Mouse (Mus musculus) adrenal gland, postnatal 4 days (tissue): ENCODE data around the gene Six4. TPM values are rescaled to one million over a fixed set of nuclear protein-coding genes. Genes with fewer than 3 reads are reported as not detected.
"Not testable (repeated sequence)": the region's sequence is repeated elsewhere in the genome, so short reads cannot be mapped to it uniquely, and the experiment has no call there.

ENCODE experiments used
- DNase-seq, 2 experiments: peaks; one replicate each; pipeline ENCODE4 v3.0.0; 2021 to 2022; ENCODE audit warnings: low spot score in 2 of 2, mixed read lengths in 2 of 2
- total RNA-seq, 2 experiments: library from RNA; stranded (reverse); gene quantifications; 2 replicates each; pipeline ENCODE4 v1.2.3; 2021

Six4 gene
- total RNA-seq, 2 experiments from 2014 or later: 2.9 to 3.7 TPM

- DNase-seq: no peak
These were observed 24.3 kb downstream of the Six4 start for GRCm38 (mm10) chr12:73088911-73089310.

DNA sequence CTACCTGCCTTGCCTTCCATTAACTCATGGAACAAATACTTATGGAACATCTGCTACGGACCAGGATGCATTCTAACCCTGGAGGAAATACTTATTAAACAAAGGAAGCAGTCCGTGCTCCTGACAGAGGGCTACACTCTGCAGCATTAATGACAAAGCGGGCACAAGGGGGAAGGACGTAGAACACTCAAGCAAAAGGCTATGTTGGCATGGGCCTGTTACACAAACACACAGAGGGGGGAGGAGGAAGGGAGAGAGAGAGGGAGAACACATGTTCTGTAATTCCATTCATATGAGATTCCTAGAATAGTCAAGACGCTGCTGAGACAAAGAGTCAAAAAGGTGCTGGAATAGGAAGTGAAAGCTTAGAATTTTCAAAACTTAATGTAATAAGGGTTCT, 24.8 kb downstream of the Six4 start:
- DNase-seq: no peak

- no peak for DNase-seq
These were observed 26.2 kb downstream of the Six4 start for GRCm38 (mm10) chr12:73087086-73087485.

- no peak for DNase-seq
These were observed 27.3 kb downstream of the Six4 start for GRCm38 (mm10) chr12:73085739-73086630.

DNA sequence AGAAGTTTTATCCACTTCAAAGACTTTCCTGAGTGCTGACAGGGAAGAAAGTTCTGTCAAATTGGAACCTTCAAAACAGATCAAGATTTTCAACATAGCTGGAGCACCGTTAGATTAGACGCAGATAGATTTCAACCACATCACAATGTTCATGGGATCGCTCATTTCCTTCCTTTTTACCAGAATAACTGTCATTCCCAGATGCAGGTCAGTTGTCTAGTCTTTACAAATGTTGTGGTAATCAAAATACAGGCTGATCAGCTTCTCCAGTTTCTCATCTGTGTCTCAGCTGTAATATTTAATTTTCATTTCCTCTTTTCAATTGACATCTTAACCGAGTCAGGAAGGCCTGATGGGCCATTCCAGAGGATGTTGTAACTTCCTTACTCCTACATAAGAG, 29.5 kb downstream of the Six4 start:
- no peak for DNase-seq

- DNase-seq: not testable (repeated sequence)
These were observed 31.4 kb downstream of the Six4 start for GRCm38 (mm10) chr12:73081828-73082227.

GRCm38 (mm10) chr12:73060805-73061410, 52.3 kb downstream of the Six4 start:
- no peak for DNase-seq

GRCm38 (mm10) chr12:73057492-73057891, 55.8 kb downstream of the Six4 start:
- no peak for DNase-seq

- DNase-seq: no peak
These were observed 57.8 kb downstream of the Six4 start for GRCm38 (mm10) chr12:73055451-73055850.

DNA sequence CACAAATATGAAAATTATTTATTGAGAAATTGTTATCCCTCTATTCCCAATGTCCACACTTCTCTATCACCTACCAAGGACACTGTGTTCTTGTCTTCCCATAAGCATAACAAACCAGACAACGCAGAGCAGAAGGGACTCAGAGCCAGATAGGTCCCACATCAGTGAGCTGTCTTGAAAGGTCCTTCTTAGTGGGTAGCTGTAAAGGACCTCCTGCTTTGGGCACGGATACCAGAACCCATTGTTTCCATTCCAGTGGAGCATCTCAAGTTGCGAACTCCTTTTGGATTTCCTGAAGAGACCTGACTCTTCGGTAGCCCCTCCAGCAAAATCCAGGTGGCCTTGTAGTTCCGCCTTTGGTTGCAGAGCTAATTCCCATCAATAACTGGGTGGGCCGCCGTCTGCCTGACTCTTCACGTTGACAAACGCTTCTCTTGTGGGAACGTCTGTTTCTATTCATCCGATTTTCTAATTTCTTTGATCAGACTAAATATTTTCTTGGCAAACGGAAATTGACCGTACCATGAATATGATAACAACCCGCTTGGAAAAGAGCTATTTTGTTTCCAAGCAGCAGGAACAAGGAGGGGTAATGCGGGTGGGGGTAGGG, 58.6 kb downstream of the Six4 start:
- no peak for DNase-seq

GRCm38 (mm10) chr12:73053668-73054241, 59.5 kb downstream of the Six4 start, which contains the start of gene Six1:
Gene Six1 (minus strand): TSS chr12:73053887.
- DNase-seq: peak; percentile 58 to 65

GRCm38 (mm10) chr12:73052651-73053591, 60.3 kb downstream of the Six4 start:
- DNase-seq: no peak

DNA sequence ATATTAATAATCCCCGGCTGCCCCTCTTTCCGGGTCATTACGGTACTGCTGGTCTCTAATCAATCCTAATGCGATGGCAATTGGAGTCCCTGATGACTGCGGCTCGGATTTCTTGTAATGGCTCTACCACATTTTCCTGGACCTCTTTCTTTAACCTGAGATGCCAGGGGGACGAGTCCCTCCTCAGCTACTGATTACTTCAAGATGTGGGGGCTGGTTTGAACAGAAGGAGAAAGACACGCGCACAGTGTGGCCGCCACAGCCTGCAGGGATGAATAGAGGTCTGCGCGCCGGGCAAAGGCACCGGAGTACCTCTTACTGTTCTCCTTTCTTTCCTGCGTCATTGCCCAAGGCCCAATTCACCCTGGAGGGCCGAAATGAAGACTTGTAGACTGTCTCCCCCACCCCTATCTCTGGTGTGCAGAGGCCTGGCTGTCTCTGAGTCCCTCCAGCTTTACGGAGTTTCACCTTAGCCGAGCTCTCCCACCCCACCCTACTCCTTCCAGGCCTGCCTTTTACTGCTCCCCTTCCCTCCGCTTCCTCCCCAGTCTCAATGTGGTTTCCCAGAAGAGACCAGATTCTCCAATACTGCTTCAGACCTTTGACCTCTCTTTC, 61.1 kb downstream of the Six4 start:
- no peak for DNase-seq

DNA sequence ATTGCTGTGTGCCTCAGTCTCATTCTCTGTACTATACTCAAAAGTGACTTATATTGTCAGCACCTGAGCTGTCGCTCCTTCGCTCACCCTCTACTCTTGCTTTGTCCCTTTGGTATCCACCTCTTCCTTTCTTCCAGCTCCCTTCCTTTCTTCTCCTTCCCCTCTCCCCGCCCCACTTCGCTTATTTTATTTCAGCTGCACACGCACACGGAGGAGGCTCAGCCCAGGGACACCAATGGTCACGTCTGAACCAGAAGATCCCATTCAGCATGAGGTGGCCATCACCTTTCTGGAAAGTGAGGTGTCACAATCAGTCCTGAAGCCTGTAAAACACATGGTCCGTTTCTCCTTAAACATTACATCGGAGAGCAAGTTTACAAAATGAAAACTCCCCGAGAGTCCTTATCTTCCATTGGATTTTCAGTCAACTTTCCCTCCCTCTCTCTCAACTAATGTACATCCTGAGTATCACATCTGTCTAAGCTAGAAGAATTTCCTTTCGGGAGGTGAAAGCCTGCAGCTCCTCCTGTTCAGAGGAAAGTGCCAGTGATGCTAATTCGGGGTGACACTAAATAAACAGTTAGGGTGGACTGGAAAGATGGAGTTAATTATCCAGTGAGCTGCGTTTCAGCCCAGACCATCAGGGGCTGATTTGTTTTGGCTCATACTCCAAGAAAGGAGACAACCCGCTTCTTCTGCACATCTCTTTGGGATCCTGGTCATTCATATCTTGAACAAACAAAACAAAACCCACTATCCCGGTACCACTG, 62.3 kb downstream of the Six4 start:
- no peak for DNase-seq

DNA sequence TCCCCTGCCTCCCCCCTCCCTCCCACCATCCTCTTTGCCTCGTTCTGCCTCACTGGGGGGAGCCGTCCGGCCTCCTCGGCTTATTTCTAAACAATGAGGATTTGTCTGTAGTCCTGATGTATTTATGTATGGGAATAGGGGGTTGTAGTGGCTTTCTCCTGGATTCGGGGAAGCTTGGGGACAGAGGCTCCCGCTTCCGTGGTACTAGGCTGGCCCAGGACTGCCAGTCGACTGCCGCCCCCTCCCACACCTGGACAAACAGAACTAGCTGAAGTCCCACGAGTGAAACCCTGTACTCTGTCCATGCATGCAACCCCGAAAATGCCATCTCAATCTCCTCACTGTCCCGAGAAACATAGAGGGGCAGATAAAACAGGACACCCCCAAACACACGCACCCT, 63.0 kb downstream of the Six4 start:
- DNase-seq: no peak
